Mouse (Mus musculus): ENCODE data around the gene Nub1. TPM values are rescaled to one million over a fixed set of nuclear protein-coding genes. Genes with fewer than 3 reads are reported as not detected.

The Nub1 gene
- total RNA-seq, 2 experiments from 2014 or later: 59.7 to 61.7 TPM

- DNase-seq (ENCODE audit: low spot score in 2 of 2): no peak
Observed at GRCm38 (mm10) chr5:24687696-24688095, 2.4 kb downstream of the Nub1 start.

- DNase-seq (ENCODE audit: low spot score in 2 of 2): no peak
Observed at GRCm38 (mm10) chr5:24696704-24697103, 11.4 kb downstream of the Nub1 start.

GRCm38 (mm10) chr5:24701271-24701670 lies 15.9 kb downstream of the Nub1 start:
- no peak for DNase-seq (ENCODE audit: low spot score in 2 of 2)

GRCm38 (mm10) chr5:24704615-24705014 lies 19.3 kb downstream of the Nub1 start:
- no peak for DNase-seq (ENCODE audit: low spot score in 2 of 2)

- no peak for DNase-seq (ENCODE audit: low spot score in 2 of 2)
Observed at GRCm38 (mm10) chr5:24709962-24710361, 24.6 kb downstream of the Nub1 start.

GRCm38 (mm10) chr5:24711615-24712014 lies 26.3 kb downstream of the Nub1 start:
- DNase-seq (ENCODE audit: low spot score in 2 of 2): no peak

- peak in 1 of 2 experiments; percentile 28 for DNase-seq (ENCODE audit: low spot score in 2 of 2)
Observed at GRCm38 (mm10) chr5:24713199-24713598, 27.9 kb downstream of the Nub1 start.

- no peak for DNase-seq (ENCODE audit: low spot score in 2 of 2)
Observed at GRCm38 (mm10) chr5:24713987-24714386, 28.7 kb downstream of the Nub1 start.

GRCm38 (mm10) chr5:24718076-24718475 lies 32.7 kb downstream of the Nub1 start:
- DNase-seq (ENCODE audit: low spot score in 2 of 2): no peak

- DNase-seq (ENCODE audit: low spot score in 2 of 2): no peak
Observed at GRCm38 (mm10) chr5:24719852-24720251, 34.5 kb downstream of the Nub1 start.

GRCm38 (mm10) chr5:24723527-24724269 lies 38.4 kb downstream of the Nub1 start:
- DNase-seq (ENCODE audit: low spot score in 2 of 2): no peak

GRCm38 (mm10) chr5:24724270-24724634 lies 38.9 kb downstream of the Nub1 start:
- no peak for DNase-seq (ENCODE audit: low spot score in 2 of 2)

GRCm38 (mm10) chr5:24724805-24725204 lies 39.5 kb downstream of the Nub1 start:
- no peak for DNase-seq (ENCODE audit: low spot score in 2 of 2)

- DNase-seq (ENCODE audit: low spot score in 2 of 2): no peak
Observed at GRCm38 (mm10) chr5:24725897-24726296, 40.6 kb downstream of the Nub1 start.

GRCm38 (mm10) chr5:24726901-24727836 lies 41.8 kb downstream of the Nub1 start:
- DNase-seq (ENCODE audit: low spot score in 2 of 2): no peak

- DNase-seq (ENCODE audit: low spot score in 2 of 2): no peak
Observed at GRCm38 (mm10) chr5:24729797-24730487, 44.6 kb downstream of the Nub1 start.

GRCm38 (mm10) chr5:24730488-24730871 lies 45.1 kb downstream of the Nub1 start, which contains the start of gene Wdr86:
TSS of gene Wdr86 (minus strand) at chr5:24730727.
- DNase-seq (ENCODE audit: low spot score in 2 of 2): no peak

- no peak for DNase-seq (ENCODE audit: low spot score in 2 of 2)
Observed at GRCm38 (mm10) chr5:24730986-24731385, 45.7 kb downstream of the Nub1 start.

- DNase-seq (ENCODE audit: low spot score in 2 of 2): no peak
Observed at GRCm38 (mm10) chr5:24733134-24733533, 47.8 kb downstream of the Nub1 start.

- DNase-seq (ENCODE audit: low spot score in 2 of 2): no peak
Observed at GRCm38 (mm10) chr5:24733771-24734426, 48.6 kb downstream of the Nub1 start.

GRCm38 (mm10) chr5:24737595-24737994 lies 52.3 kb downstream of the Nub1 start:
- DNase-seq (ENCODE audit: low spot score in 2 of 2): no peak

All from adrenal gland, postnatal 4 days (tissue).